Mouse (Mus musculus) 3T3-L1 (cell line): ENCODE results near the gene P4hb.

ENCODE experiments used
- DNase-seq: peaks from one replicate; pipeline ENCODE4 v3.0.0-alpha.2; 2015; ENCODE audit warnings: low read depth, low spot score

The P4hb gene

GRCm38 (mm10) chr11:120510375-120511030 is 62.5 kb downstream of the P4hb start:
- no peak for DNase-seq
